Mouse (Mus musculus) layer of hippocampus, postnatal 10 days (tissue): ENCODE results near the gene Ttc7b. TPM values are rescaled to one million over a fixed set of nuclear protein-coding genes. Genes with fewer than 3 reads are reported as not detected.
A peak's percentile ranks its signal among the peaks of the same experiment; 100 is the strongest.

Experiments
- DNase-seq, 2 experiments: peaks; one replicate each; pipeline ENCODE4 v3.0.0; 2021; ENCODE audit warnings: low spot score in 2 of 2
- long read RNA-seq: library from polyadenylated mRNA; stranded (forward); transcript quantifications from one replicate; pipeline ENCODE4 v2.0.0, GENCODE M21; 2023
- total RNA-seq, 2 experiments: library from RNA; stranded (reverse); gene quantifications; 2 replicates each; pipeline ENCODE4 v1.2.3; 2021

Gene Ttc7b
- 100 to 1,000 TPM; 110 to 121 TPM for total RNA-seq
- long read RNA-seq, transcript Ttc7b-201 (20 exons, 3,446 nt), result major isoform, 16 of 41 reads
- long read RNA-seq, partial matches to known transcripts, result 10 of 41 reads
- long read RNA-seq, other reads (novel, unspliced or antisense), result 11 of 41 reads

DNA sequence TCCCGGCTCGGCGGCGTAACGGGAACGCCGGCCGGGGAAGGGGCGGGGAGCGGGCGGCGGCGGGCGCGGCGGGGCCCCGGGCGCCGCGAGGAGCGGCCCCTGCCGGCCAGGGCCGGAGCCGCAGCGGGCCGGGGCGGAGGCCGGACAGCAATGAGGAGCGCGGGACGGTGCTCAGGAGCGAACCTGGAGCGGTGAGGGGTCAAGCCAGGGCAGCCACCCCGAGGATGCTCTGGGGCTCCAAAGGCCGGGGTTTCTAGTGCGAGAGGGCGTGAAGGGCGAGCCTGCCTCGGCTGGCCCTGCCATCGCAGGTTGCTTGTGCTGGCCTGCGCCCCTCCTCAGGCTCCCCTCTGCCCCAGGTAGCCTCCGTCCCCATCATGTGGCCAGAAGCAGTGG, at the start of gene Ttc7b:
TSS of gene Ttc7b (minus strand) at position 33 of the 393 bp plus-strand sequence.
- DNase-seq, result peak; percentile 44 to 69

DNA sequence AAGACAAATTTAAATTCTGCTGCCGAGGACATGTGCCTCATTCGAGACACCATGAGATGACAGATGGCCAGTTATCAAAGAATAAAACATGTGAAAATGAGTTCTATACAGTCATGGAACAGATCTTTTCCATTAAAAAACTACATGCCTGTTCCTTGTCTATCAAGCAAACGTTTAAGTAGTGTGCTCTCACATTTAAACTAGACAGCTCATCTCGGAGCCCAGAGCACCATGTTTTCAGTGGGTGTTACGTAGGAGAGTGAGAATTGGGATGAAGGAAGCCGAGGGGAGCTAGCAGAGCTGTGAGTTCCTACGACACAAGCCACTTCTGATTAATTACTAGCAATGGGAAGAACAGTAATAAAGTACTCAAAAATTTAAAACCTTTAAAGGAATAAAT, 48.2 kb upstream of the Ttc7b start:
- DNase-seq, result no peak

- DNase-seq, result no peak
These were observed 47.5 kb upstream of the Ttc7b start for GRCm38 (mm10) chr12:100568105-100568504.

DNA sequence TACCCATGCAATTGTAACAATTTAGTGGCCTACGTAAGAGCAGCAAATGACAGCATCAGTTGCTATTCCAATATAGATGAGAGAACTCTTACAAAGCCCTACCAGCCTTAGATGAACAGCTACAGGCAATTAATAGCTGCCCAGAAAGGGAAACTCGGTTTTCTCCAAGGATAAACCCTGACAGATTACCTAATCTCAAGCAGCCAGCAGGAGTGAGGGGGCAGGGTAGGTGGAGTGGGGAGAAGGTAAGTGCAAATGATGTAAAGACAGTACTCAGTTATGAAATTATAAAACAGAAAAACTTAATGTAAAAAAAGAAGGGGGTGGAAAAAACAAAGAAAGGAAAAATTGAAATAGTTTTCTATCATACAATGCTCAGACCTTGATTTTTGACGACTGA, 47.0 kb upstream of the Ttc7b start:
- DNase-seq, result no peak

GRCm38 (mm10) chr12:100553675-100554074, 33.0 kb upstream of the Ttc7b start:
- DNase-seq, result no peak

- DNase-seq, result no peak
These were observed 31.3 kb upstream of the Ttc7b start for GRCm38 (mm10) chr12:100551972-100552371.

- DNase-seq, result no peak
These were observed 23.6 kb upstream of the Ttc7b start for GRCm38 (mm10) chr12:100544194-100544567.

DNA sequence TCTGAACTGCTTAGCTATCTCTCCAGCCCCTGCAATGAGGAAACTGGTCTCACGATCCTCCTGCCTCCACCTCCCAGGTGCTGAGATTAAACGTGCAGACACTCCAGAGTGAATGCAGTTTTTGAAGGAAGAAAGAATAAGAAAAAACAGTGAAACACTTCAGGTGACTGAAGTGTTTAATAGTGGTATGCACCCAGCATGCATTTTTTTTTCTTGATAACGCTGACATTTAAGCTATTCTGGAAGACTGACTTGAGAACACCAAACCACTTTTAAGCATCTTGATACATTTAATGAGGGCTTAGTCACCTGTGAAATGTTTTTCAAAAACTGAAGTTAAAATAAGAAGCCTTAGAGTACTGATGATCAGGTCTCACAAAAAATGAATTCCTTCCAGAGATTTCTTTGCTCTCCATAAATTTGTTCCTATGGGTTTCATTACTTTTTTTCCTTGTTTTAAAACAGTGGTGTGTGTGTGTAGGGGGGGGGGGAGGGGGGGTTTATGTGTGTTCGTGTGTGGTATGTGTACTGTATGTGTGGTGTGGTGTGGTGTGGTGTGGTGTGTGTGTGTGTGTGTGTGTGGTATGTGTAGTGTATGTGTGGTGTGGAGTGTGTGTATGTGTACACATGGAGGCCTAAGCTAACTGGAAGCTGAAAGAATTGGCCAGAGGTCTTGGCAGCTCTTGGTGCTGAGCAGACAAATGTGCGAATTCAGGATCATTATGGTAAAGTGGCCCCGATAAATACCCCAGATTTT, 23.0 kb upstream of the Ttc7b start:
- DNase-seq, result no peak

DNA sequence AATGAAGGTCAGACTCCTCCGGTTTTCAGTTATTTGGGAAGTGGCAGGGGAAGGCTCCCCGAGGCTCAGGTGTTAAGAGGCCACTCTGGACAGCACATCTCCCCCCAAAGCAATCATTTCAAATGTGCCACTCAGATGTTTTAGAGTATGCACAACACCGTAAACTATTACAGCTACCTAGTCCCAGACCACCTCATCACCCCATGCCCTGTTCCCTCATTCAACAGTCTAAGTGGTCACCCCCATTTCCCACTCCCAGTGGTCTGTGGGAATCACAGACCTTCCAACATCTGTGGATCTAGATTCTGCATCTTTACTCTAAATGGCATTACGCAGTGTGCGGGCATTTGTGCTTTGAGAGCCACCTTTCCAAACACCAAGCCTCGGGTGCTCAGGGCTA, 21.9 kb upstream of the Ttc7b start:
- no peak for DNase-seq

DNA sequence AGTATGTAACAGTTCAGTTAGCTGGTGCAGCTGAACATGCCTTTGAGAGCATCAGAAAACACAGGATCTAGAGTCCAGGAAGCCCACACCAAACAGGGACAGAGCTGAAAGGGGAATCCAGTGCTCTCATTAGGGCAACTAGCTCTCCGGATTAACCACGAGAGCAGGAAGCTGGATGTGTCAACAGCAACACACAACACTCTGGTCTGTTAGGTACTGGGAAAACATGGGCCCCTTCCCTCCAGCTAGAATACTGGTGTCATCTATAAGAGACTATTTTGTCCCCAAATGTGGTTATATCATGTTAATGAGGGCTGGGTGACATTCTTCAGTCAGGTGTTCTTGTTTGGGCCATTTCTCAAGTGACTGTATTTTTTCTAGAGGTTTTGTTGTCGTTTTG, 21.4 kb upstream of the Ttc7b start:
- no peak for DNase-seq

- DNase-seq, result no peak
These were observed 18.6 kb upstream of the Ttc7b start for GRCm38 (mm10) chr12:100539158-100539714.

DNA sequence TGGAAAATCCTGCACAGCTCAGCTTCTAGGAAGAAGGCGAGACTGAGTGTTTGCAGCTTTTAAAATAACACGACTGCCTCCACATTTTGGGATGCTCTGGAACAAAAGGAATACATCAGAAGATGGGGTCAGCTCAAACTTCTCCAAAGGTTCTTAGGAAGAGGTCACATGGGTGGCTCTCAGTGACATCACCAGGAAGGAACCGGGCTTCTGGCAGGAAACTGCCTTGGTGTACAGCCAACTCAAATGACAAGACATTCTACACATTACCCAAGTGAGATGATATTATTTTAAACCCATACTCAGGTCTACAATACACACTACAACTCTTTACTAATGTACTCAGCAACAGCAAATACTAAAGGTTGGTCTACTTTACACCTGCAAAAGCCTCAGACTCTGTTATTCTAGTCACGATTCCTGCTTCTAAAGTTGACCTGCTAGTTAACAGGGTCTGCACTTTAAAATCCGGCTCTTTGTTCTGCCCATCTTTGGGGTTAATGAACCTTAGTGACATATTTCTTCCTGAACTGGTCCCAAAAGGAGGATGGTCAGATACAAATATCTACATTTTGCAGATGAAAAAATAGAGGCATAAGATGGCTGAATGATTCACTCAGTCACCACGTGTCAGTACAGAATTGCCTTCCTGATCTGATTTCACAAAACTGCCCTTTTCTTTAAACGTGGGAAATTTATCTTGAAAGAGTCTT, 18.0 kb upstream of the Ttc7b start:
- no peak for DNase-seq

GRCm38 (mm10) chr12:100537091-100537490, 16.5 kb upstream of the Ttc7b start:
- DNase-seq, result no peak

DNA sequence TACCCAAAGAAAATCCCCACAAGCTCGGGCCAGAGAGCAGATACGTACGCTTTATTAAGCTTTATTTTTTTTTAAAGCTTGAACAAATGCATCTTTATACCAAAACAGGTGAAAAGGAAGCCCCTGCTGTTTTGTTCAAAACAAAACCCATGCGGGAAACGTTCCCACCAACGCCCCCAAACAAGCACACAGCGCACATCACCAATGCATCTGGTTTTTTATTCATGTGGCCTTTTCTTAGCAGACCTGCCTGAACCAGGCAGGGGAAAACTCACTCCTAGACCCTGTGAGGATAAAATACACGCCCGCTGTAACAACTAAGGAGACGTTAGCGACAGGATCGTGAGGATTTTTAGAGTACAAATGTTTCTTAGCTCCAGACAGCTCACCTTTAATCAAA, 14.4 kb upstream of the Ttc7b start:
- DNase-seq, result no peak

GRCm38 (mm10) chr12:100534028-100534427, 13.4 kb upstream of the Ttc7b start:
- no peak for DNase-seq

DNA sequence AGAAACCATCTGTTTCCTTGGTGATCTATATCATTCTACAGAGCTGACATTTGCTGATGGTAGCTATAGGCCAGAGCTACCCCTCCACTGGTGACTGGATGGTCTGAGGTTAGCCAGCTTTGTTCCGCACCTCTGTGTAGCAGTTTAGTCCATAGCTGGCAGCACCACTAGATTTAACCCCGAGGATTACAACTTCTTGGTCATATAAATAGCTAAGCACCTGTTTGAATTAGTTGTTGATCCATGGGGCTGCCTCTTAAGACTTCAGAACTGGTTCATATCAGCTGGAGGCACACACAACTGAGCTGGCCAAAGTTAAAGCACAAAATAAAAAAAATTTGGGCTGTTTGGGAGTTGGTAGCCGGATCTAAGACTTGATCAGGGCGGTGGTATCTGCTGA, 12.6 kb upstream of the Ttc7b start:
- DNase-seq, result no peak

GRCm38 (mm10) chr12:100531740-100532139, 11.1 kb upstream of the Ttc7b start:
- DNase-seq, result no peak

- DNase-seq, result no peak
These were observed 10.2 kb upstream of the Ttc7b start for GRCm38 (mm10) chr12:100530871-100531270.

- no peak for DNase-seq
These were observed 9.0 kb upstream of the Ttc7b start for GRCm38 (mm10) chr12:100529651-100530050.

- no peak for DNase-seq
These were observed 8.5 kb upstream of the Ttc7b start for GRCm38 (mm10) chr12:100529172-100529571.

- DNase-seq, result no peak
These were observed 7.6 kb upstream of the Ttc7b start for GRCm38 (mm10) chr12:100528246-100528645.

GRCm38 (mm10) chr12:100527753-100528152, 7.1 kb upstream of the Ttc7b start:
- peak; percentile 66 to 76 for DNase-seq
